Mouse (Mus musculus) cerebellum, adult 2 months (tissue): ENCODE data around the gene Alkbh6.

Experiments
- CTCF ChIP-seq: fragments of 200-500 bp; IDR thresholded peaks from 2 replicates; pipeline ENCODE4 v1.5.1; 2011; ENCODE audit warnings: low read depth, mild to moderate bottlenecking, control low read depth, low read length, moderate library complexity, borderline replicate concordance; ENCODE audit not compliant: insufficient read depth
- POLR2A ChIP-seq: fragments of 200-500 bp; IDR thresholded peaks from 2 replicates; pipeline ENCODE4 v1.6.1; 2011; ENCODE audit warnings: low read length, control low read depth, borderline replicate concordance; ENCODE audit not compliant: insufficient read depth

GRCm38 (mm10) chr7:30280670-30281138, 27.8 kb upstream of the Alkbh6 start:
- TF ChIP-seq CTCF (no peak), POLR2A (no peak)
